ENCODE assay signal across 30 mouse cellular contexts in the genomic region with DNA sequence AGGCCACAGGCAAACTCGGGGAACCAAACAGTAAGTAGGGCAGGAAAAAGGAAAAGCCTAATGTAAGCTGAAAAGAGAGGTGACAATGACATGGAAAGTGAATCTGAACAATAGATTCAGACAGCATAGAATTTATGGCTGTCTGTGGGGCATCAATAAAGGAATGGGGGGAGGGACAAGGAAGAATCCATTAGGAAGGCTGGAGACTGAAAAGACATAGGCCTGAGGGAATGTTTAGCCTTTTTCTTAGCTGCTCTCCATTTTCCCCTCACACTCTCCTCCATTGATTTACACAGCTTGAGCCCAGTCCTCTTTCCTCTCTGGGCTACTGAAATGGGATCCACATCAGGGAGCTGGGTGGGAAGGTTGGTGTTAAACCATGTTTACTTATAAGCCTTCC.
DNase-seq lines count a peak whose midpoint lies in the region; ATAC-seq and TF ChIP-seq lines count a peak whose summit lies in the region.
"Had no signal": no experiment of that assay in that cellular context is flagged by ENCODE, and none has a peak within 500 bp of the region (broad histone marks: within the 10 kb centered on the region; RNA-seq: fewer than 3 reads in every experiment).

No protein-coding gene starts in this region.

- H3K9me3 ChIP-seq in forebrain, embryonic 10.5 days = no peaks in the 10 kb centered on the region; the same call in 1 of the 2 replicates
- no peaks in the 10 kb centered on the region for H3K9me3 ChIP-seq in forebrain, postnatal 0 days (ENCODE audit: low read length)
- H3K9me3 ChIP-seq in midbrain, embryonic 11.5 days (ENCODE audit: control insufficient read depth, low read length) = no peaks in the 10 kb centered on the region
- no peaks in the 10 kb centered on the region for H3K9me3 ChIP-seq in midbrain, embryonic 16.5 days (replicated peaks; ENCODE audit: control insufficient read depth, low read length, poor library complexity, severe bottlenecking)
- H3K9me3 ChIP-seq in embryonic facial prominence, embryonic 14.5 days (ENCODE audit: control insufficient read depth, low read length) = no peaks in the 10 kb centered on the region
- H3K9me3 ChIP-seq: embryonic facial prominence, embryonic 13.5 days; forebrain, embryonic 12.5 days; heart, embryonic 10.5 days; heart, embryonic 15.5 days; liver, embryonic 15.5 days; neural tube, embryonic 13.5 days; stomach, embryonic 15.5 days had no signal

- no peak overlapping the region for H3K4me2 ChIP-seq in forebrain, postnatal 0 days (ENCODE audit: low read depth)
- H3K4me2 ChIP-seq in midbrain, embryonic 11.5 days = no peak overlapping the region
- no peak overlapping the region for H3K4me2 ChIP-seq in midbrain, embryonic 16.5 days (ENCODE audit: low read length)
- no peak overlapping the region for H3K4me2 ChIP-seq in embryonic facial prominence, embryonic 14.5 days (ENCODE audit: low read depth, low read length)
- H3K4me2 ChIP-seq: embryonic facial prominence, embryonic 13.5 days; forebrain, embryonic 12.5 days; heart, embryonic 15.5 days; liver, embryonic 15.5 days; lung, embryonic 14.5 days; neural tube, embryonic 13.5 days; stomach, embryonic 15.5 days had no signal

- ATAC-seq in forebrain, postnatal 0 days = no peak
- peak; percentile 33; the same call in 1 of the 2 replicates for ATAC-seq in midbrain, embryonic 11.5 days (ENCODE audit: low FRiP score)
- ATAC-seq in midbrain, embryonic 16.5 days = no peak
- 0 out of 2 replicates have a peak, but pooled peaks have one; percentile 22 for ATAC-seq in embryonic facial prominence, embryonic 14.5 days (ENCODE audit: low read depth)
- ATAC-seq: Patski had no signal

- WGBS in forebrain, embryonic 10.5 days = 42% methylated on average over 1 of the region's 1 CpGs
- WGBS in forebrain, postnatal 0 days = 28% methylated on average over 1 of the region's 1 CpGs
- WGBS in midbrain, embryonic 11.5 days = 44% methylated on average over 1 of the region's 1 CpGs
- WGBS in midbrain, embryonic 16.5 days = 41% methylated on average over 1 of the region's 1 CpGs
- WGBS in embryonic facial prominence, embryonic 14.5 days = 46% methylated on average over 1 of the region's 1 CpGs

- 0 out of 2 replicates have a peak overlapping the region, but pooled peaks have one; percentile 20 for H3K27ac ChIP-seq in forebrain, embryonic 10.5 days
- H3K27ac ChIP-seq in forebrain, postnatal 0 days (ENCODE audit: low read depth, low read length) = no peak overlapping the region
- H3K27ac ChIP-seq in midbrain, embryonic 11.5 days (ENCODE audit: low read depth, low read length) = no peak overlapping the region
- H3K27ac ChIP-seq in midbrain, embryonic 16.5 days (ENCODE audit: low read length) = no peak overlapping the region
- no peak overlapping the region for H3K27ac ChIP-seq in embryonic facial prominence, embryonic 14.5 days (replicated peaks; ENCODE audit: low read depth, low read length)
- H3K27ac ChIP-seq: embryonic facial prominence, embryonic 13.5 days; forebrain, embryonic 12.5 days; heart, embryonic 10.5 days; heart, embryonic 15.5 days; liver, embryonic 15.5 days; neural tube, embryonic 13.5 days; stomach, embryonic 15.5 days had no signal

- no peak for TF ChIP-seq CTCF in forebrain, postnatal 0 days (IDR thresholded peaks at IDR 0.05; ENCODE audit: low read depth)

- no peak for DNase-seq in forebrain, embryonic 10.5 days (ENCODE audit: extremely low spot score, low spot score)
- DNase-seq in forebrain, postnatal 0 days = no peak
- no peak for DNase-seq in midbrain, embryonic 11.5 days (ENCODE audit: low spot score, missing footprints)
- DNase-seq in embryonic facial prominence, embryonic 14.5 days (ENCODE audit: low spot score) = peak; percentile 39
- DNase-seq in retina, postnatal 1 day = peak; percentile 54
- DNase-seq in heart, postnatal 4 days = no peak
- no peak for DNase-seq in heart, postnatal 14 days
- DNase-seq: adrenal gland, postnatal 14 days; cerebellum, adult 11-12 months; cerebellum, adult 9-11 months; gastrocnemius, postnatal 25 days; heart, adult 11 months; heart, postnatal 36 days; kidney, adult 11 months; kidney, postnatal 14 days; layer of hippocampus, adult 9-11 months; liver; lung, embryonic 14.5 days; midbrain, embryonic 14.5 days; right cerebral cortex, postnatal 25 days had no signal

- H3K27me3 ChIP-seq in forebrain, embryonic 10.5 days (ENCODE audit: poor library complexity, severe bottlenecking) = no peaks in the 10 kb centered on the region
- H3K27me3 ChIP-seq in forebrain, postnatal 0 days (ENCODE audit: insufficient read depth, low read length) = no peaks in the 10 kb centered on the region
- no peaks in the 10 kb centered on the region for H3K27me3 ChIP-seq in midbrain, embryonic 11.5 days (ENCODE audit: control insufficient read depth, insufficient read depth, low read length)
- no peaks in the 10 kb centered on the region for H3K27me3 ChIP-seq in midbrain, embryonic 16.5 days (ENCODE audit: control insufficient read depth, insufficient read depth, low read depth, low read length)
- H3K27me3 ChIP-seq in embryonic facial prominence, embryonic 14.5 days (replicated peaks; ENCODE audit: control insufficient read depth, insufficient read depth, low read length) = no peaks in the 10 kb centered on the region
- H3K27me3 ChIP-seq: embryonic facial prominence, embryonic 13.5 days; forebrain, embryonic 12.5 days; heart, embryonic 15.5 days; liver, embryonic 15.5 days; neural tube, embryonic 13.5 days; Patski; stomach, embryonic 15.5 days had no signal

- H3K36me3 ChIP-seq in forebrain, embryonic 10.5 days (replicated peaks) = no peaks in the 10 kb centered on the region
- no peaks in the 10 kb centered on the region for H3K36me3 ChIP-seq in forebrain, postnatal 0 days (ENCODE audit: insufficient read depth)
- no peaks in the 10 kb centered on the region for H3K36me3 ChIP-seq in midbrain, embryonic 11.5 days (ENCODE audit: control insufficient read depth, insufficient read depth, low read length)
- H3K36me3 ChIP-seq in midbrain, embryonic 16.5 days (ENCODE audit: control insufficient read depth, insufficient read depth, low read length) = no peaks in the 10 kb centered on the region
- no peaks in the 10 kb centered on the region for H3K36me3 ChIP-seq in embryonic facial prominence, embryonic 14.5 days (ENCODE audit: control insufficient read depth, insufficient read depth, low read length)
- H3K36me3 ChIP-seq: embryonic facial prominence, embryonic 13.5 days; forebrain, embryonic 12.5 days; heart, embryonic 10.5 days; heart, embryonic 15.5 days; liver, embryonic 15.5 days; neural tube, embryonic 13.5 days; stomach, embryonic 15.5 days had no signal

- H3K9ac ChIP-seq in forebrain, postnatal 0 days = no peak overlapping the region
- no peak overlapping the region for H3K9ac ChIP-seq in midbrain, embryonic 11.5 days (ENCODE audit: low read length)
- H3K9ac ChIP-seq in midbrain, embryonic 16.5 days (ENCODE audit: low read depth, low read length) = no peak overlapping the region
- H3K9ac ChIP-seq in embryonic facial prominence, embryonic 14.5 days (ENCODE audit: low read depth, low read length) = no peak overlapping the region
- H3K9ac ChIP-seq: embryonic facial prominence, embryonic 13.5 days; forebrain, embryonic 12.5 days; heart, embryonic 15.5 days; liver, embryonic 15.5 days; lung, embryonic 14.5 days; neural tube, embryonic 13.5 days; stomach, embryonic 15.5 days had no signal

- intact Hi-C loops in heart, postnatal 14 days (cut with DNase I) = no loop called here

- H3K4me3 ChIP-seq in forebrain, embryonic 10.5 days = no peak overlapping the region
- H3K4me3 ChIP-seq in forebrain, postnatal 0 days (ENCODE audit: low read depth, low read length) = no peak overlapping the region
- no peak overlapping the region for H3K4me3 ChIP-seq in midbrain, embryonic 11.5 days (ENCODE audit: low read depth, low read length)
- no peak overlapping the region for H3K4me3 ChIP-seq in midbrain, embryonic 16.5 days (ENCODE audit: low read depth, low read length)
- H3K4me3 ChIP-seq in embryonic facial prominence, embryonic 14.5 days (ENCODE audit: low read depth, low read length) = no peak overlapping the region
- H3K4me3 ChIP-seq: embryonic facial prominence, embryonic 13.5 days; erythroblast, embryonic 14.5 days; forebrain, embryonic 12.5 days; heart, embryonic 10.5 days; heart, embryonic 15.5 days; liver, embryonic 15.5 days; neural tube, embryonic 13.5 days; stomach, embryonic 15.5 days had no signal

- peaks cover 11% of the 10 kb centered on the region for H3K4me1 ChIP-seq in forebrain, embryonic 10.5 days
- no peaks in the 10 kb centered on the region for H3K4me1 ChIP-seq in forebrain, postnatal 0 days (ENCODE audit: insufficient read depth)
- no peaks in the 10 kb centered on the region for H3K4me1 ChIP-seq in midbrain, embryonic 11.5 days (ENCODE audit: control insufficient read depth, insufficient read depth, low read length)
- no peaks in the 10 kb centered on the region; the same call in 1 of the 2 replicates for H3K4me1 ChIP-seq in midbrain, embryonic 16.5 days (ENCODE audit: control insufficient read depth, insufficient read depth, low read length)
- H3K4me1 ChIP-seq in embryonic facial prominence, embryonic 14.5 days (ENCODE audit: control insufficient read depth, insufficient read depth, low read length) = no peaks in the 10 kb centered on the region
- H3K4me1 ChIP-seq: embryonic facial prominence, embryonic 13.5 days; heart, embryonic 10.5 days; heart, embryonic 15.5 days; liver, embryonic 15.5 days; stomach, embryonic 15.5 days had no signal

Comparison
In these comparisons a context has a peak if more than half of its experiments do, and no peak if none do; other contexts are left out.
1. ATAC-seq: peak in midbrain, embryonic 11.5 days (single experiment) and embryonic facial prominence, embryonic 14.5 days (single experiment); none in forebrain, postnatal 0 days (single experiment) and midbrain, embryonic 16.5 days (single experiment).
2. DNase-seq: peak in embryonic facial prominence, embryonic 14.5 days (single experiment) and retina, postnatal 1 day (single experiment); none in forebrain, embryonic 10.5 days (single experiment), forebrain, postnatal 0 days (single experiment), midbrain, embryonic 11.5 days (single experiment), heart, postnatal 4 days (single experiment) and heart, postnatal 14 days (0 of 2).